ENCODE assay signal across 10 mouse cellular contexts in the genomic region with DNA sequence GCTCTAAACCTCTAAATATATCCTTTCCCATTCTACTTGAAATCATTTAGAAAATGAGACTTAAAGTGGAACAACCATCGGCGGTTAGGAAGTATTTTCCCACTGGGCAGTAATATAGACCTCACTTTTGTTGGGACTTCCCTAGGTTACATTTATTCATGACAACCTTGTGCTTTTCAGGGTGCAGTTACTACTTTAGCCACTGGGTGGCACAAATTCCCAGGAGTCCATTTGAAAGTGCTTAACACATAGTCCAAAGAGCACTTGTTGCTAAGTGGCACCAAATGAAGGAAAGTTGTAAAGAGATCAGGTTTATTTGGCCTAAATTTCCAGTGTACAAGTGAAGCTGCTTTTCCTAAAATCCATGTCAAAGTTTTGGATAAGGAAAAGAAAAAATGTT. TPM values are rescaled to one million over a fixed set of nuclear protein-coding genes. Genes with fewer than 3 reads are reported as not detected.
DNase-seq lines count a peak whose midpoint lies in the region; ATAC-seq lines count a peak whose summit lies in the region.
"Had no signal": no experiment of that assay in that cellular context is flagged by ENCODE, and none has a peak within 500 bp of the region (broad histone marks: within the 10 kb centered on the region; RNA-seq: fewer than 3 reads in every experiment).

No protein-coding gene starts in this region.

- H3K36me3 ChIP-seq in kidney, embryonic 14.5 days (ENCODE audit: control insufficient read depth, insufficient read depth, low read length): no peaks in the 10 kb centered on the region
- no peaks in the 10 kb centered on the region for H3K36me3 ChIP-seq in embryonic facial prominence, embryonic 10.5 days (replicated peaks)

- WGBS in kidney, embryonic 14.5 days: 64% methylated on average over 2 of the region's 2 CpGs
- 66% methylated on average over 2 of the region's 2 CpGs for WGBS in embryonic facial prominence, embryonic 10.5 days

- no peak overlapping the region for H3K27ac ChIP-seq in kidney, embryonic 14.5 days (ENCODE audit: low read depth, low read length)
- H3K27ac ChIP-seq in embryonic facial prominence, embryonic 10.5 days (replicated peaks): no peak overlapping the region
- H3K27ac ChIP-seq: macrophage had no signal

- no peaks in the 10 kb centered on the region for H3K9me3 ChIP-seq in kidney, embryonic 14.5 days (ENCODE audit: control insufficient read depth, low read length)
- no peaks in the 10 kb centered on the region for H3K9me3 ChIP-seq in embryonic facial prominence, embryonic 10.5 days

- ATAC-seq in kidney, embryonic 14.5 days (ENCODE audit: low FRiP score, low TSS enrichment): no peak
- ATAC-seq in monocyte, adult 5-6 weeks (replicated peaks; ENCODE audit: insufficient number of reproducible peaks, low FRiP score, low TSS enrichment, poor library complexity, severe bottlenecking): peak; percentile 79

- peak; percentile 71 for DNase-seq in kidney, adult 18-20 months
- peak; percentile 72 for DNase-seq in ES-CJ7 (ENCODE audit: low read depth, low spot score)
- DNase-seq in adrenal gland, adult 18-20 months (ENCODE audit: low spot score in 2 of 2): peak; percentile 48 to 49
- DNase-seq in embryonic facial prominence, embryonic 10.5 days (ENCODE audit: low spot score): peak; percentile 44
- DNase-seq in layer of hippocampus, adult 18-20 months (ENCODE audit: low spot score in 2 of 2): peak; percentile 6 to 68
- peak; percentile 76 for DNase-seq in thymus, postnatal 4 days

- no peaks in the 10 kb centered on the region for H3K4me1 ChIP-seq in kidney, embryonic 14.5 days (ENCODE audit: control insufficient read depth, insufficient read depth, low read length)
- H3K4me1 ChIP-seq in embryonic facial prominence, embryonic 10.5 days: peaks cover 6% of the 10 kb centered on the region; the same call in 1 of the 2 replicates

- H3K4me2 ChIP-seq in kidney, embryonic 14.5 days (replicated peaks; ENCODE audit: low read depth, low read length): no peak overlapping the region

- H3K4me3 ChIP-seq in kidney, embryonic 14.5 days (ENCODE audit: low read length): no peak overlapping the region
- no peak overlapping the region for H3K4me3 ChIP-seq in embryonic facial prominence, embryonic 10.5 days

- H3K27me3 ChIP-seq in kidney, embryonic 14.5 days (ENCODE audit: control insufficient read depth, insufficient read depth, low read length): no peaks in the 10 kb centered on the region
- H3K27me3 ChIP-seq in embryonic facial prominence, embryonic 10.5 days (replicated peaks; ENCODE audit: low read depth, poor library complexity, severe bottlenecking): no peaks in the 10 kb centered on the region

- H3K9ac ChIP-seq in kidney, embryonic 14.5 days (ENCODE audit: low read depth, low read length): no peak overlapping the region

RNA-seq across cellular contexts. Expression of a gene that starts 12.3 kb away (rescaled TPM):
- polyA plus RNA-seq in kidney, embryonic 14.5 days (2014; fragmentation: Nextera tagmentation; extraction: Ambion mirVana): 11.9 and 18.1 TPM in 2 replicates
- total RNA-seq in adrenal gland, adult 18-20 months (2021): 100 to 1,000 TPM; 488 to 991 TPM
- 21.7 and 26.2 TPM in 2 replicates for polyA plus RNA-seq in embryonic facial prominence, embryonic 10.5 days (2016; fragmentation: Nextera tagmentation; extraction: Ambion mirVana)
- total RNA-seq in layer of hippocampus, adult 18-20 months (2021): 10 to 100 TPM; 68.3 to 70.7 TPM
- total RNA-seq in monocyte, adult 5-6 weeks (2017): 14.3 to 40.4 TPM (median 28.7 TPM) in 3 replicates

RNA-seq across cellular contexts. Expression of a gene that starts 12.4 kb away (rescaled TPM):
- 31.1 and 35.7 TPM in 2 replicates for polyA plus RNA-seq in kidney, embryonic 14.5 days (2014; fragmentation: Nextera tagmentation; extraction: Ambion mirVana)
- 10 to 100 TPM; 12.5 to 12.6 TPM for total RNA-seq in adrenal gland, adult 18-20 months (2021)
- 41.3 TPM in 2 replicates for polyA plus RNA-seq in embryonic facial prominence, embryonic 10.5 days (2016; fragmentation: Nextera tagmentation; extraction: Ambion mirVana)
- total RNA-seq in layer of hippocampus, adult 18-20 months (2021): 10 to 100 TPM; 30.4 to 30.8 TPM
- 6.5 to 9.9 TPM (median 7.2 TPM) in 3 replicates for total RNA-seq in monocyte, adult 5-6 weeks (2017)

RNA-seq across cellular contexts. Expression of a gene that starts 25.5 kb away (rescaled TPM):
- not detected in 2 replicates for polyA plus RNA-seq in kidney, embryonic 14.5 days (2014; fragmentation: Nextera tagmentation; extraction: Ambion mirVana)
- not detected for total RNA-seq in adrenal gland, adult 18-20 months (2021)
- polyA plus RNA-seq in embryonic facial prominence, embryonic 10.5 days (2016; fragmentation: Nextera tagmentation; extraction: Ambion mirVana): not detected in 2 replicates
- total RNA-seq in layer of hippocampus, adult 18-20 months (2021): not detected
- not detected in 3 replicates for total RNA-seq in monocyte, adult 5-6 weeks (2017)
- polyA plus RNA-seq: frontal cortex, adult 2 months; macrophage had no signal

Comparison
In these comparisons a context has a peak if more than half of its experiments do, and no peak if none do; other contexts are left out.
1. RNA of a gene that starts 12.3 kb away (total RNA-seq): 488 to 991 TPM in adrenal gland, adult 18-20 months; 68.3 to 70.7 TPM in layer of hippocampus, adult 18-20 months and 14.3 to 40.4 TPM in monocyte, adult 5-6 weeks; every median in the first group is over 4 times any median in the second.
2. Peak in every context shown above with its lines, with median percentiles within 50 percentile points of each other: DNase-seq.